Mouse (Mus musculus): ENCODE data around the gene Fbxl7.

- no peak for TF ChIP-seq CTCF (IDR thresholded peaks at IDR 0.05; ENCODE audit: control insufficient read depth, insufficient read depth, low read length)
- no peak for TF ChIP-seq POLR2A (IDR thresholded peaks at IDR 0.05; ENCODE audit: borderline replicate concordance, control insufficient read depth, low read depth, low read length)
Observed at GRCm38 (mm10) chr15:26834415-26834814, 61.0 kb downstream of the Fbxl7 start.
